Mouse (Mus musculus): ENCODE results near the gene Dgkz.

The Dgkz gene

GRCm38 (mm10) chr2:91921790-91922570 lies 53.7 kb downstream of the Dgkz start:
- no peak for DNase-seq (ENCODE audit: low spot score in 2 of 2)

GRCm38 (mm10) chr2:91921181-91921789 lies 54.4 kb downstream of the Dgkz start:
- peak; percentile 59 to 63 for DNase-seq (ENCODE audit: low spot score in 2 of 2)

GRCm38 (mm10) chr2:91920130-91920529 lies 55.5 kb downstream of the Dgkz start:
- DNase-seq (ENCODE audit: low spot score in 2 of 2), result no peak

GRCm38 (mm10) chr2:91917096-91917495 lies 58.6 kb downstream of the Dgkz start:
- no peak for DNase-seq (ENCODE audit: low spot score in 2 of 2)

- DNase-seq (ENCODE audit: low spot score in 2 of 2), result no peak
Measured at GRCm38 (mm10) chr2:91916346-91916977, 59.2 kb downstream of the Dgkz start.

GRCm38 (mm10) chr2:91913328-91914110 lies 62.1 kb downstream of the Dgkz start:
- no peak for DNase-seq (ENCODE audit: low spot score in 2 of 2)

GRCm38 (mm10) chr2:91912616-91913015 lies 63.0 kb downstream of the Dgkz start:
- DNase-seq (ENCODE audit: low spot score in 2 of 2), result no peak

- DNase-seq (ENCODE audit: low spot score in 2 of 2), result peak in 1 of 2 experiments; percentile 35
Measured at GRCm38 (mm10) chr2:91906141-91906540, 69.5 kb downstream of the Dgkz start.

- no peak for DNase-seq (ENCODE audit: low spot score in 2 of 2)
Measured at GRCm38 (mm10) chr2:91904618-91905307, 70.9 kb downstream of the Dgkz start.

- no peak for DNase-seq (ENCODE audit: low spot score in 2 of 2)
Measured at GRCm38 (mm10) chr2:91903171-91903925, 72.3 kb downstream of the Dgkz start.

- no peak for DNase-seq (ENCODE audit: low spot score in 2 of 2)
Measured at GRCm38 (mm10) chr2:91902336-91902735, 73.3 kb downstream of the Dgkz start.

- no peak for DNase-seq (ENCODE audit: low spot score in 2 of 2)
Measured at GRCm38 (mm10) chr2:91900431-91900830, 75.2 kb downstream of the Dgkz start.

GRCm38 (mm10) chr2:91899141-91899540 lies 76.5 kb downstream of the Dgkz start:
- no peak for DNase-seq (ENCODE audit: low spot score in 2 of 2)

- DNase-seq (ENCODE audit: low spot score in 2 of 2), result no peak
Measured at GRCm38 (mm10) chr2:91897968-91898367, 77.7 kb downstream of the Dgkz start.

- no peak for DNase-seq (ENCODE audit: low spot score in 2 of 2)
Measured at GRCm38 (mm10) chr2:91895401-91895800, 80.3 kb downstream of the Dgkz start.

- no peak for DNase-seq (ENCODE audit: low spot score in 2 of 2)
Measured at GRCm38 (mm10) chr2:91894716-91895115, 80.9 kb downstream of the Dgkz start.

- no peak for DNase-seq (ENCODE audit: low spot score in 2 of 2)
Measured at GRCm38 (mm10) chr2:91884616-91885015, 91.0 kb downstream of the Dgkz start.

- DNase-seq (ENCODE audit: low spot score in 2 of 2), result no peak
Measured at GRCm38 (mm10) chr2:91883961-91884360, 91.7 kb downstream of the Dgkz start.
